Mouse (Mus musculus): Measurements from ENCODE around the gene Ttll3.

DNA sequence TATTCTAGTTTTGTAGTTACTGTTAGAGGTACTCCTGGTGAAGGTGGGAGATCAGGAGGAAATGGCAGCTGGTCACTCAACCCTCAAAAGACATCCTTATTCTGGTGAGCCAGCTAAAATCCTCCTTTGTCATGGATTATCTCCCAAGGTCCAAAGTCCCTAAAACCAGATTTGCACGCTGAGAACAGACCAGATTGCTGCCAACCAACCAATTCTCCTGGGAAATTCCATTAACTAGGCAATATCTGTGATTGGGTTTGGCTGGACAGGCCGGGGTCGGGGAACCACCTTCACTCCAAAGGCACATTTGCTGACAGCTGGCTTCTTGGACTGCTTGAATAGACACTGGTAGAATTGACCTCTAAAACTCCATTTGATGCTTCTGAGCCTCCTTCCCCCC is 1.7 kb downstream of the Ttll3 start:
- no peak for TF ChIP-seq CTCF (IDR thresholded peaks at IDR 0.05; ENCODE audit: extremely low read depth, insufficient read depth, insufficient read length, insufficient replicate concordance)
- TF ChIP-seq POLR2A (IDR thresholded peaks at IDR 0.05; ENCODE audit: low read depth, low read length), result no peak
